Mouse (Mus musculus): ENCODE data around the gene 2510039O18Rik.

Gene 2510039O18Rik

DNA sequence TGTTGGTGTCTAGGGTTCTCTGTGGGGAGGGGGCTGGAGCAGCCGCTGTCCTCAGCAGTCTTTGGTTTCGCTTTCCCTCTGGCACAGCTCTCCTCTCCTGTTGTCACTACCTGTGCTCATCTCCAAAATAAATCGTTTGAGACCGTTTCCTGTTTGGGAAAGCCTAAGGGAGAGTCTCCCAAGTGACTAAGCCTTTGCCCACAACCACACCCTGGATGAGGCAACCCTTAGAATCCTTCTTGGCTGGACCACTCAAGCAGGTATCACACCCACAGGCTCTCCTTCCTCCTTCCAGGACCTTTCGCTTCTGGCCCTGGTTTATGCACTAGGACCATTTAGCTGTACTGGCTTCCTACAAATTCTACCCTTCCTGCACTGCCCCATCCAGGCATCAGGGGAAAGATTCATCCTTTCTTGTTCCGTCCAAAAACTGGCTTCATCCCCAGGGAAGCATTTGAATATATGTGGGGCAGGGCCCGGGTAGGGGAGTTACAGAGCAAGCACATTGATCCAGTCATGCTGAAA, 52.9 kb downstream of the 2510039O18Rik start:
- DNase-seq (ENCODE audit: low spot score) = no peak

DNA sequence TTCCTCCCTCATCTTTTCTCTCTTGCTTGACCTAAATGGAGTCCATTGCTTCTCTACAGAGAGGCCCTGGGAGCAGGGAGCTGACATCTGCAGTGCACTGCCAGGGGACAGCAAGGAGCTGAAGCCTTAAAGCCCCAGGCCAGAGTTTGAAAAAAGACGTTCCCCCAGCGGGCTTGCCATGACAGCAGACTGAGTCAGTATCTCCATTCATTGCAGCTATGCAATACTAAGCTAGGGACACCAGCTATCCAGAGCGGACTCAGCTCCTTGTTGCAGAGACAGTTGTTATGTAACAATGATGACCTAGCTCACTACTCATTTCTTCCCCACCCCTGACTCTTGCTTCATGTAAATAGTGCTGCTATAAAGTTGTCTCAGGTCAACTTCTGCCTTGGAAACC, 54.6 kb downstream of the 2510039O18Rik start:
- no peak for DNase-seq (ENCODE audit: low spot score)
